Mouse (Mus musculus): ENCODE measurements at regions not wholly inside any gene's neighbourhood (a gene's known extent, or its start where the extent isn't known, plus 50 kb on each side); places are given as distances from the start of the nearest gene placed in this dataset.

DNA sequence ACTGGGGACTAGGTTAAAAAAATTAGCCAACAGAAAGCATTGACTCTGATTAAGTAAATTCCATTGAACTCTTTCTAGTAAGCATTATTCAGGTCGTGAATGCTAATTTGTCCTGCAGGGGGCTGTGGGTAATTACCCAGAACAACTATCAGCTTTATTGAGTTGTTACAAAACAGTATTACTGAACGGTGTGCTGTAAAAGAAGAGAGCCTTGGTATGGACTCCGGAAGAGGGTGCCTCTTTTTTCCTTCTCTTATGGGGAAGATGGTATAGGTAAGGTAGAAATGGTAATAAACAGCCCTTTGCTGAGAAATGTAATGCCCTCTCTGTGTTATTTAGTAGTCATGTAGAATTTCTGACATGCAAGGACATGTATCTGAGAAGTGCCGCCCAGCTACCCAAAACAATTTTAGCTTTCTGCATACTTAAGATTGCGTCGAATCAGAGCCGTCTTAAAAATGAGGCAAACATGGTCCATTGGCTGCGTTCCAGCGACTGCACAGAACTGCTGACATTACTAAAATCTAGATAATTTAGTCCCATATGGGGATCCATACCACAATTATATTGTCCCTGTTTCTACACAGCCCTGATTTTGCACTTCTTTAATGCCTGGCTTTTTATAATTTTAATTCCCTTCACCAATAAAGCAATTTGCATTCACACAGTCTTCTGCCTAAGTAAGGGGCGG lies 256.7 kb upstream of the Adgrl2 start:
- no peak overlapping the region for H3K27ac ChIP-seq
- no peaks in the 10 kb centered on the region for H3K27me3 ChIP-seq (ENCODE audit: control insufficient read depth, insufficient read depth, low read length)
- DNase-seq, result no peak
- no peaks in the 10 kb centered on the region for H3K36me3 ChIP-seq (ENCODE audit: control insufficient read depth, insufficient read depth, low read length)
- no peak overlapping the region for H3K9ac ChIP-seq (ENCODE audit: low read depth, low read length)
- no peak overlapping the region for H3K4me3 ChIP-seq
- WGBS, result 66% methylated on average over 10 of the region's 10 CpGs
- H3K79me2 ChIP-seq (replicated peaks; ENCODE audit: control insufficient read depth, insufficient read depth, low read length), result no peaks in the 10 kb centered on the region
- TF ChIP-seq POLR2A (IDR thresholded peaks at IDR 0.05; ENCODE audit: insufficient read depth, low read depth, low read length), result no peak
- TF ChIP-seq EP300 (IDR thresholded peaks at IDR 0.05; ENCODE audit: insufficient read depth, low read depth, low read length), result no peak
- TF ChIP-seq CTCF (IDR thresholded peaks at IDR 0.05), result no peak
- intact Hi-C loops (cut with DNase I), result no loop called here
- H3K4me1 ChIP-seq (ENCODE audit: control insufficient read depth, insufficient read depth, low read length), result no peaks in the 10 kb centered on the region

DNA sequence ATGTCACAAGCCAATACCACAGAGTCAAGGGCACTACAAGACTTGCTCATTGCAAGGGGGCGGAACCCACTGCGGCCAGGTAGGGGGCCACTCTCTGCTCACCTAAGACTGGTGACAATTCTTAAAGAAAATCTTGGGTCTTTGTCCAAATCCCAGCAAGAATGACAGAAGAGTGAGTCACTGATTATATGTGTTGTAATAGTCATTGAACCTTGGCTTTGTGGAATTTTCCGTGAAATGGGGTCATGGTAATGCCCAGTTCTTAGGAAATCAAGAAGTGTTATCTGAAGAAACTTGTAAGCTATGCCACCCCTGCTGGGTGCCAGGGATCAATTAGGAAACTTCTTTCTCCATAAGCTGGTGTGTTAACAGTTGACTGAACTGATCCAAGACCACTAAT lies 249.3 kb upstream of the Adgrl2 start:
- 96% methylated on average over 3 of the region's 3 CpGs for WGBS
- Histone ChIP-seq H3K36me3 (ENCODE audit: control insufficient read depth, insufficient read depth, low read length) (no peaks in the 10 kb centered on the region), H3K4me3 (no peak overlapping the region), H3K27ac (no peak overlapping the region), H3K4me1 (ENCODE audit: control insufficient read depth, insufficient read depth, low read length) (no peaks in the 10 kb centered on the region; the same call in 1 of the 2 replicates), H3K9ac (ENCODE audit: low read depth, low read length) (no peak overlapping the region), H3K27me3 (ENCODE audit: control insufficient read depth, insufficient read depth, low read length) (no peaks in the 10 kb centered on the region), H3K79me2 (replicated peaks; ENCODE audit: control insufficient read depth, insufficient read depth, low read length) (no peaks in the 10 kb centered on the region)
- TF ChIP-seq EP300 (IDR thresholded peaks at IDR 0.05; ENCODE audit: insufficient read depth, low read depth, low read length) (no peak), POLR2A (IDR thresholded peaks at IDR 0.05; ENCODE audit: insufficient read depth, low read depth, low read length) (no peak), CTCF (IDR thresholded peaks at IDR 0.05) (no peak)
- intact Hi-C loops (cut with DNase I), result no loop called here
- DNase-seq, result no peak

- H3K4me1 ChIP-seq (ENCODE audit: control insufficient read depth, insufficient read depth, low read length), result peaks cover 3% of the 10 kb centered on the region
- 0 out of 2 replicates have a peak, but pooled peaks cover 2% of the 10 kb centered on the region for H3K36me3 ChIP-seq (ENCODE audit: control insufficient read depth, insufficient read depth, low read length)
- intact Hi-C loops (cut with DNase I), result no loop called here
- no peaks in the 10 kb centered on the region for H3K27me3 ChIP-seq (ENCODE audit: control insufficient read depth, insufficient read depth, low read length)
- no peaks in the 10 kb centered on the region for H3K79me2 ChIP-seq (replicated peaks; ENCODE audit: control insufficient read depth, insufficient read depth, low read length)
- DNase-seq, result no peak
- no peak overlapping the region for H3K4me3 ChIP-seq
- WGBS, result 90% methylated on average over 5 of the region's 5 CpGs
- no peak overlapping the region for H3K9ac ChIP-seq (ENCODE audit: low read depth, low read length)
- TF ChIP-seq CTCF (IDR thresholded peaks at IDR 0.05) (no peak), POLR2A (IDR thresholded peaks at IDR 0.05; ENCODE audit: insufficient read depth, low read depth, low read length) (no peak), EP300 (IDR thresholded peaks at IDR 0.05; ENCODE audit: insufficient read depth, low read depth, low read length) (no peak)
- H3K27ac ChIP-seq, result no peak overlapping the region
Measured at GRCm38 (mm10) chr3:149238076-149238475, 247.7 kb upstream of the Adgrl2 start.

GRCm38 (mm10) chr3:149235183-149235582 lies 244.8 kb upstream of the Adgrl2 start:
- TF ChIP-seq EP300 (IDR thresholded peaks at IDR 0.05; ENCODE audit: insufficient read depth, low read depth, low read length) (no peak), POLR2A (IDR thresholded peaks at IDR 0.05; ENCODE audit: insufficient read depth, low read depth, low read length) (no peak), CTCF (IDR thresholded peaks at IDR 0.05) (no peak)
- H3K79me2 ChIP-seq (replicated peaks; ENCODE audit: control insufficient read depth, insufficient read depth, low read length), result no peaks in the 10 kb centered on the region
- H3K9ac ChIP-seq (ENCODE audit: low read depth, low read length), result no peak overlapping the region
- DNase-seq, result no peak
- intact Hi-C loops (cut with DNase I), result no loop called here
- H3K4me1 ChIP-seq (ENCODE audit: control insufficient read depth, insufficient read depth, low read length), result peaks cover 4% of the 10 kb centered on the region
- H3K27ac ChIP-seq, result no peak overlapping the region
- whole genome bisulfite sequencing, result 97% methylated on average over 3 of the region's 3 CpGs
- H3K36me3 ChIP-seq (ENCODE audit: control insufficient read depth, insufficient read depth, low read length), result 0 out of 2 replicates have a peak, but pooled peaks cover 2% of the 10 kb centered on the region
- no peak overlapping the region for H3K4me3 ChIP-seq
- no peaks in the 10 kb centered on the region for H3K27me3 ChIP-seq (ENCODE audit: control insufficient read depth, insufficient read depth, low read length)

DNA sequence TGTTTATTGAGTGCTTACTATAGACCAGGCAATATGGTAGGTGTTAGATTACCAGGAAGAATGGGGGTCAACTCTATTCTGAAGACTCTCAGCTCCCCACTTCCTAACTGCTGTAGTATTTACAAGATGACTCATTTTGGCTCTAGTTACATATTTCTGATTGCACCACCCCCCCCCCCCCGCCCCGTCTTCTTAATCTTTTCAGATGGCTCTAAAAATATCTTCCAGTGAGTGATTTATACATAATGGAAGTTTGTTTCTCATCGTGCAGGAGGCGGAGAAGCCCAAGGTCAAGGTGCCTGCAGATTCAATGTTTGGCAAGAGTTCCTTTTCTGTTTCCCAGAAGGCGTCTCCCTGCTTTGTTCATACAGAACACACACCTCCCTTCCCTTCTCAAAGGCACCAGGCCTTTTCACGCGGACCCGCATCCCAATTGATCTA lies 243.4 kb upstream of the Adgrl2 start:
- TF ChIP-seq POLR2A (IDR thresholded peaks at IDR 0.05; ENCODE audit: insufficient read depth, low read depth, low read length) (no peak), EP300 (IDR thresholded peaks at IDR 0.05; ENCODE audit: insufficient read depth, low read depth, low read length) (0 out of 2 replicates have a peak, but pooled peaks have one; percentile 33)
- 0 out of 2 replicates have a peak, but pooled peaks cover 2% of the 10 kb centered on the region for H3K36me3 ChIP-seq (ENCODE audit: control insufficient read depth, insufficient read depth, low read length)
- peak in 1 of 2 experiments; percentile 13 for DNase-seq
- 21% methylated on average over 8 of the region's 8 CpGs for WGBS
- H3K79me2 ChIP-seq (replicated peaks; ENCODE audit: control insufficient read depth, insufficient read depth, low read length), result no peaks in the 10 kb centered on the region
- peak overlapping the region; percentile 50 for H3K27ac ChIP-seq
- H3K4me3 ChIP-seq, result no peak overlapping the region
- intact Hi-C loops (cut with DNase I), result no loop called here
- no peak overlapping the region for H3K9ac ChIP-seq (ENCODE audit: low read depth, low read length)
- no peaks in the 10 kb centered on the region for H3K27me3 ChIP-seq (ENCODE audit: control insufficient read depth, insufficient read depth, low read length)
- peaks cover 4% of the 10 kb centered on the region for H3K4me1 ChIP-seq (ENCODE audit: control insufficient read depth, insufficient read depth, low read length)

GRCm38 (mm10) chr3:149233191-149233641 lies 242.9 kb upstream of the Adgrl2 start:
- Histone ChIP-seq H3K4me3 (no peak overlapping the region), H3K27me3 (ENCODE audit: control insufficient read depth, insufficient read depth, low read length) (no peaks in the 10 kb centered on the region), H3K27ac (peak overlapping the region; percentile 50), H3K9ac (ENCODE audit: low read depth, low read length) (no peak overlapping the region), H3K79me2 (replicated peaks; ENCODE audit: control insufficient read depth, insufficient read depth, low read length) (no peaks in the 10 kb centered on the region), H3K4me1 (ENCODE audit: control insufficient read depth, insufficient read depth, low read length) (peaks cover 4% of the 10 kb centered on the region), H3K36me3 (ENCODE audit: control insufficient read depth, insufficient read depth, low read length) (0 out of 2 replicates have a peak, but pooled peaks cover 2% of the 10 kb centered on the region)
- intact Hi-C loops (cut with DNase I), result no loop called here
- WGBS, result 38% methylated on average over 7 of the region's 7 CpGs
- DNase-seq, result no peak
- TF ChIP-seq EP300 (IDR thresholded peaks at IDR 0.05; ENCODE audit: insufficient read depth, low read depth, low read length), result no peak
- no peak for TF ChIP-seq POLR2A (IDR thresholded peaks at IDR 0.05; ENCODE audit: insufficient read depth, low read depth, low read length)
- no peak for TF ChIP-seq CTCF (IDR thresholded peaks at IDR 0.05)
